Mouse (Mus musculus): ENCODE results near the gene Svop.

GRCm38 (mm10) chr5:114137481-114138276, 46.3 kb upstream of the Svop start:
- TF ChIP-seq POLR2A (IDR thresholded peaks at IDR 0.05; ENCODE audit: borderline replicate concordance, extremely low read depth, insufficient read depth, insufficient read length, poor library complexity, severe bottlenecking) (no peak), CTCF (IDR thresholded peaks at IDR 0.05; ENCODE audit: borderline replicate concordance, extremely low read depth, insufficient read depth, insufficient read length) (no peak)
